Mouse (Mus musculus): Measurements from ENCODE around the gene Gm45208.
"Not testable (repeated sequence)": the region's sequence is repeated elsewhere in the genome, so short reads cannot be mapped to it uniquely, and the experiment has no call there.

DNA sequence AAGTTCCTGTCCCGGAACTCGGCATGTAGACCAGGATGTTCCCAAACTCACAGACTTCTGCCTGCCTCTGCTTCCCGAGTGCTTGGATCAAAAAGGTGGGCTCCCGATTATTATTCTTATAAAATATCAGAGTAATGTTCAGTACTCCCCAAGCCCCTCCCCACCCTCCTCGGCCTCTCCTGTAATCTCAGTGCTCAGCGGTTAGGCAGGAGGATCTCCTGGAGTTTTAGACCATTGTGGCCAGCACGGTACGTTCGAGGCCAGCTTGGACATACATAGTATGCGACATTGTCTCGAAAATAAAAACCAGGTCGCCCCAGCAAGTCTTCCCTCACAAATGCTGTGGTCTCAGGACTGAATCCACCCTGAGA, 8.3 kb upstream of the Gm45208 start:
- not testable (repeated sequence) for TF ChIP-seq CTCF (IDR thresholded peaks at IDR 0.05; ENCODE audit: control insufficient read depth, insufficient read depth, insufficient read length); MYOD1 (IDR thresholded peaks at IDR 0.05; ENCODE audit: control insufficient read depth, insufficient read length, low read depth); CEBPB (IDR thresholded peaks at IDR 0.05; ENCODE audit: low read depth); FOSL1 (IDR thresholded peaks at IDR 0.05; ENCODE audit: insufficient read depth, low read length, poor library complexity, severe bottlenecking); USF1 (IDR thresholded peaks at IDR 0.05; ENCODE audit: low read depth); MYOG (IDR thresholded peaks at IDR 0.05; ENCODE audit: control insufficient read depth, extremely low read depth, insufficient read length)
